Mouse (Mus musculus): ENCODE measurements around the gene Plcb2.
A peak's percentile ranks its signal among the peaks of the same experiment; 100 is the strongest.

Gene Plcb2

DNA sequence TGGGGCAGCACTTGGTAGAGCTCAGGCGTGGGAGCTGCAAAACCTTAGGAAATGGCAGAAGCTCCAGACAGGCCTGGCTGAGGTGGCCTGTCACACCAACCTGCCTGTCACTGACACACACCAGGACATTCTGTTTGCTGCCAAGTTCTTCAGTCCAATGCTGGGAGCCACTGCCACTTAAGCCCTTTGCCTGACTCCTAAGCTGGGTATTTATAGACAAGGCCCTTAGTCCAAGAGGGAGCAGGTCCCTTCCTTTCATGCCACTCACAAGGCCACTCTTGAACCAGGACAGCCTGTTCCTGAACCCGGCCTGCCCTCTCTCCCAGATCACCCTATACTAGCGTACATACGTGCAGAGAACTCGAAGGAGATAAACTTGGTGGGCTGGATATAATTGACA is 11.6 kb downstream of the Plcb2 start:
- no peak for DNase-seq (ENCODE audit: low spot score in 2 of 2)

DNA sequence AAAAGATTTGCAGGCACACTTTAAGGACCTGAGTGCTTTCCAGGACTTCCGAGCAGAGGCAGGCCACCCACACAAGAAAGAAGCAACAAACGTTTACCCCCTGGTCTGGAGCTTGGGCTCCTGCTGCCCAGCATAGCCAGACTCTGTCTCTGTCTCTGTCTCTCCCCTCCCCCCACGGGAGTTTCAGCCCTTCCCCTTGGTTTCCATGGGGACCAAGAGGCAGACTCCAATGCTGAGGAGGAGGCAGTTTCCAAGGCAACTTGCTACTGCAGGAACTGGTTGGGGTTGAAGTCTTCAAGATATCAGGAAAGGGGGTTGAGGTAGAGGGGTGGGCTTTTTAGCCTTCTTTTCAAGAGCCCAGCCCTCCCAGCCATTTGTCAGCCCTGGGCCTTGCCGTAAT is 14.0 kb downstream of the Plcb2 start:
- peak in 1 of 2 experiments; percentile 75 for DNase-seq (ENCODE audit: low spot score in 2 of 2)

DNA sequence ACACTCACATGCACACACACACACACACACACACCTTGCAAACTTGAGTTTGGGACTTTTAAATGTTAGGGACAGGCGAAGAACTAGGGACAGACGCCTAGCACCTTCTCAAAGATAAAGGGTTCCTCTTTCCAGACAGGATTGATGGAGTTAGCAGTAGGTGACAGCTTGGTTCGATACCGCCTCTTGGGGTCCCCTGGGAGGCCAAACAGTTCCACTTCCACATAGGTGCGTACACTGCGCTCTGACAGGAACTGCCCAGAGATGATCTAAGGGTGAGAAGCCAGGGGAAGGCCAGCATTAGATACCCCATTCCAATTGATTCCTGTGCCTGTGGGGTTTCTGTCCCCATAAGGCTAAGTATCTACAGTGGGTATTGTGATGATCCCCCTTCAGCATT is 14.6 kb downstream of the Plcb2 start:
- DNase-seq (ENCODE audit: low spot score in 2 of 2), result no peak

DNA sequence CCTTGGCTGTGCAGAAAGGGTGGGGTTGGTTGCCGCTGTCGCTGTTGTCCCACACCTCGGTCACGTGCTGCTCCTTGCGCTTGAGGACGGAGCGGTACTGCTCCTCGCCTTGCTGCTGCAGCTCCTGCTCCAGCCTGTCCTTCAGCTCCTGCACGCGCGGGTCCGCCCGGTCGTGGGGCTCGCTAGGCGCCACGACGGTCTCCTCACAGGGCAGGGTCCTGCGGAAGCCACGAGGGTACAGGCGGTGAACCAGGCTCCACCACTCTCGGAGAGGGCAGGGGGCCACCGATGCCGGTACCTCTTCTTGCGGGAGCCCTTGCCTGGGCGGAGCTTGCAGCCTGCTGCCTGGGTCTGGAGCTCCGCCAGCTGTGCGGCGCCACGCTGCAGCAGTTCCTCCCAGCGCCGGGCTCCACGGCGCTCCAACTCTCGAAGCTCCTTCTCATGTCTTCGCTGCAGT is 17.2 kb downstream of the Plcb2 start:
- no peak for DNase-seq (ENCODE audit: low spot score in 2 of 2)

DNA sequence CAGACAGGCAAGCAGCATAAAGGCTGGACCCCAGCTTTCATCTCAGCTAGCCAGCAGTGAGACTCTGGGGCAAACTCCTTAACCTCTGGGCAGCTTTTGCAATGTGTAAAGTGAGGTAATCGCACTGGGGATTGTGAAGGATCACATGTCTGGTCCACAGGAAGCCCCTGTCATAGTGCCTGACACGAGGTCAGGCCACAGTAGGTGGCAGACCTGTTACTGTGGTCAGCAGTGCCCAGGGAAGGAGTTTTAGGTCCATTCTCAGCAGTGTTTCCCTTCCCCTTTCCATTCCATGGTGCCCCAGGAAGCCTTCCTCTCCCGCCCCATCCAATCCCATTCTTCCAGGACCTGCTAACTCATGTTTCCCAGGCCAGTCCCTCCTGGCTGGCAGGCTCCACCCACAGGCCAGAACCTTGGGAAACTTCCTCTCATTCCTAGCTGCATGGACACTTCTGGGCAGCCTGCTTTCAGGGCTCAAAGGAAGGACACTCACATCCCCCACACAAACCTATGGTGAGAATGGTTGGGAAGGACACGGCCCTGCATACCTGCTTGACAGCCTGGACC is 18.5 kb downstream of the Plcb2 start:
- no peak for DNase-seq (ENCODE audit: low spot score in 2 of 2)

DNA sequence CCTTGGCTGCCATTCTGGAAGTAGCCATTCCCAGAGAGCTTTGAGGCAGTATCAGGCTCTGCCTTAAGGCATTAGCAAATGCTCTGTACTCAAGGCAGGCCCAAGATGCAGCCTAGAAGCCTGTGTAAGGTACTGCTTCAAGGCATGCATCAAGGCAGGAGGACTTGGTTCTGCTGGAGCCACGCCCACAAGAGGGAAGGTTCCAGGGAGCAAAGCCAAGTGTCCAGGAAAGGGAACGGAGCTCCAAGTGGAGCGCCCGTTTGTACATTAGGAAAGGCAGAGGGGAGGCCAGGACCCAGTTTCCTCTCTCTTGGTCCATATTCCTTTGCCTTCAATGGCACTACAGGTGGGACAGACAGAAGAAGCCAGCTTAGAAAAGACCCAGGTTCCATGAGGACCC is 19.8 kb downstream of the Plcb2 start:
- no peak for DNase-seq (ENCODE audit: low spot score in 2 of 2)

DNA sequence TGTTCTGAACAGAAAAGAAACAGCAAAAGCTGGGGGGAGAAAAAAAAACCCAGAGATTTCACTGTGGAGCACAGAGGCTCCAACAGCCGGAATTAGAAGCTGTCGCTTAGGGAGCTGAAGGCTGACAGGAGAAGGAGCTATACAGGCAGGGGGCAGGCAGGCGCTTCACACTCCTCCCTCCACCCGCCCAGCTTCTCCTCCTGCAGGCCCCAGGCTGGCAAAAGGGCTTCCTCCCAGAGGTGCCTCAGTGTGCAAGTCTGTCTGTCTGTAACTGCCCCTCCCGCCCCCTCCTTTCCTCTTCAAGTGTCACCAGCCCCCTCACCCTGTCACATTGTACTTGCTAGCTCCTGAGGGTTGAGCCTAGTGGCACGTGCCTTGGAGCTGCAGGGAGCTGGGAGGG is 21.8 kb downstream of the Plcb2 start:
- peak in 1 of 2 experiments; percentile 68 for DNase-seq (ENCODE audit: low spot score in 2 of 2)

DNA sequence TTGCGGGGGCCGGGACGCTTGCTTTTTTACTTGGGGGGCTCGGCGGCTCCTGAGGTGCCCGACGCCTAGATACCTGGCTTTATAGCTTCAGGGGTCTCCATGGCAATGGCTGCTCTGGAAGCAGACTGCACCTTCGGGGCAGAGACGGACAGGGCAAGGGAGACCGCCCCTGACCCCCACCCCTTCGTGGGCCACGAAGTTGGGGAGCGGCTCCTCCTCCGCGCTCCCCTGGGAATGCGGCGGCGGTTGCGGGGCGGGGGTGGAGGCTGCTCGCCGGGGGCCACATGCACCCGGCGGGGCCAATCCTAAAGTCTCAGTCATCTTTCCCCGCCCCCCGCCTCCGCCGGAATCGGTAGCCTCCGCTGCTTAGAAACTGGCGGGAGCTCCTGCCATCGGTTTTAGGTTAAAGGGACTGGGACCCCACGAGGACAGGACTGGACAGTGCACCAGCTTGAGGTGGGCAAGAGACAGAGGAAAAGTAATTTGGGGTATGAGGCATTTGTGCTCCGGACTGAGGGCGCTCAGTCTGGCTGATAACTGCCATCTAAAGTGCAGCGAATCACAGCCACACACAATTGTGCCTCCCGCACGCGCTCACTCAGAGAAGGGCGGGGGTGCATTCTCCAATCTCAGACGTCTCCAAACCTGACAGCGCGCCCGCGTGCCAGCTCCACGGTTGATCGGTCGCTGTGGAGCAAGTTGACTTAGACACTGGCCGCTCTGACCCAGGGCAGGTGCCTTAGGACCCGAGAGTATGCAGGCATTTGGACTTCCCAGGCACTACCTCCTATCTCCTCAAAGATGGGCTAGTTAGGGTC is 24.1 kb downstream of the Plcb2 start, which contains the start of gene Ankrd63:
Gene Ankrd63 (minus strand): TSS at position 51 of the 818 bp plus-strand sequence.
- DNase-seq (ENCODE audit: low spot score in 2 of 2), result no peak

DNA sequence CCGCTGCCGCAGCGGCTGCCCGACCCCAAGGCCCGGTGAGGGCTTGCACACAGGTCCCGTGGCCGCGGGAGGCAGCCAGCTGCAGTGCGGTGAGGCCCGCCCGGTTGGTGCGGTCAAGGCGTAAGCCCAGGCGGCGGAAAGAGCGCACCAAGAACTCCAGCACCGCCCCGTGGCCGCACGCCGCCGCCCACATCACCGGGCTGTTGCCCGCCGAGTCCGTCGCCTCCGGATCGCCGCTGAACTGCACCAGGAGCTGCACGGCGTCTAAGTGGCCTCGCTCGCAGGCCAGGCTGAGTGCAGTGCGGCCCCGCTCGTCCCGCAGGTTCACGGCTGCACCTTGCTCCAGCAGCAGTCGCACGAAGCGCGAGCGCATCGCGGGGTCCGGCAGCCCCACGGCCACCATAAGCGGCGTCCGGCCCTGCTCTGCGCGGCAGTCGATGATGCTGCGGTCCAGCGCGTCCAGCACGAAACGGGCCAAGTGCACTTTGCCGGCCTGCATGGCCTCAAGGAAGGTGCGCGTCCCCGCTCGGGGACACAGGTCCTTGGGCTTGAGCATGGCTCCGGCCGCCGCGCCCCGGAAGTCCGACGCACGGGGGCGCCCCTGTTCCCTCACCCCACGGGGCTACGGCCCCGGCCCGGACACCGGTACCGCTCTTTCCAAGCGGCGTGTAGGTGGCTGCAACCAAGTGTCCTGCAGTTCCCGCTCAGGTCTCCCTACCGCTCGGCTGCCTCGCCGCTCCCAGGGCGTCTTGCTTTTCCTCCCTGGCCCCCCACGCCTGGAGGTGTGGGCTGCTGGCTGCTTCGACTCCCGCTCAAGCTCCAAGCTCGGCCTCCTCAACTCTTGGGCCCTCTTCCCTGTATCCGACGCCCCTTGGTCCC is 25.1 kb downstream of the Plcb2 start:
- no peak for DNase-seq (ENCODE audit: low spot score in 2 of 2)

DNA sequence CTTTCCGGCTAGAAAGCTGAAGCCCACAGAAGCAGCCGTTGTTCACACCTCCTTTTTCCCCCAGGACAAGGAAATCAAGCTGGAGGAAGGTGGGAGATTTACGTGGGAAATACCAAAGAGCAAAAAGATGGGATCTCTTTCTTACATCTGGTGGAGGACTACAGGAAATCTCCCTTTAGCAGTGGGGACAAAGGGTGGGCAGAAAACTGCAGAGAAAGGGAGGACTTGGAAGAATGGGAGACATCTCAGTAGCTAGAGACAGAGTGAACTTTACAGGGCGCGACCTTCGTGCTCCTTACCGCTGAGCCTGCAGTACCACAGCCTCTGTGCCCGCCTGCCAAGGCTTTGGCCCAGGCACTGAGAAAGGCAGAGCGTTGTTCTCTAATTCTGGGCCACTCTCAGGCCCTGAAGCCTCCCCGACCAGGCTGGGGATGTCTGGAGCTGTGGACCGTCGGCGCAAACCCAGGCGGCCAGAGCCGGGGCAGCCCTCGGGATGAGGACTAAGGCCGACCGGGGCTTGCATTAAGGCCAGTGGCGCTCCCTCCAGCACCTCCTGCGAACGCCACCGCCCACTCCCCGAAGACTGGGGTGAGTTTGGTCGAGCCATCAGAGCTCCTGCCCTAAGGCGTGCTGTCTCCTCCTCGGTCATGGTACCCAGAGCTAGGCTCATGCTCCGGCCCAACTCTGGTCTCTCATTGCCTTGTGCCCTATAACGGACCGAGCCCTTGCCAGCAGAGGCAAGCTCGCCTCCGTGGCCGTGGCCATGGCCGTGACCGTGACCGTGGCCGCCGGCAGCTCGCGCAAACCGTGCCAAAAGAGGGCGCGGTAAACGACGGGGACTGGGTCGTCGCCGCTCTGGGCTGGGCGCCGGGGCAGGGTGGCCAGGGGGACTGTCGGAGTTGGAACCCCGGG is 26.0 kb downstream of the Plcb2 start:
- DNase-seq (ENCODE audit: low spot score in 2 of 2), result no peak

DNA sequence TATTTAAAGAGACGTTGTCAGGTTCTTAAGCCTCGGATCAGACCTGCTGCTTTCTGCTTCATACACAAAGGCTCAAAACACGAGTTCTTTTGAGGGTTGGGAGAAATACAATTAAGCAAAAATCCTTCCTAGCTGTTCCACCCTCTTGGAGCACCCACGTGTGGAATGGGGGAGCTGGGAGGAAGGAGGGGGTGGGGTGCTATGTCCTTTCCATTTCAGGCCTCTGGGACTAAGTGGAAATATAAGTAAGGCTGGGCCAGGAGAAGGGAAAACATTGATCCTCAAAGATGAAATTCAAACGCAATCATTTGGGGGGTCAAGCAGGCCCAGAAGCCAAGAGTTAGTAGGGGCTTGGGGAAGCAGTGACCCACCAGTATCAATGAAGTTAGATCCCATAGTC is 27.1 kb downstream of the Plcb2 start:
- no peak for DNase-seq (ENCODE audit: low spot score in 2 of 2)

DNA sequence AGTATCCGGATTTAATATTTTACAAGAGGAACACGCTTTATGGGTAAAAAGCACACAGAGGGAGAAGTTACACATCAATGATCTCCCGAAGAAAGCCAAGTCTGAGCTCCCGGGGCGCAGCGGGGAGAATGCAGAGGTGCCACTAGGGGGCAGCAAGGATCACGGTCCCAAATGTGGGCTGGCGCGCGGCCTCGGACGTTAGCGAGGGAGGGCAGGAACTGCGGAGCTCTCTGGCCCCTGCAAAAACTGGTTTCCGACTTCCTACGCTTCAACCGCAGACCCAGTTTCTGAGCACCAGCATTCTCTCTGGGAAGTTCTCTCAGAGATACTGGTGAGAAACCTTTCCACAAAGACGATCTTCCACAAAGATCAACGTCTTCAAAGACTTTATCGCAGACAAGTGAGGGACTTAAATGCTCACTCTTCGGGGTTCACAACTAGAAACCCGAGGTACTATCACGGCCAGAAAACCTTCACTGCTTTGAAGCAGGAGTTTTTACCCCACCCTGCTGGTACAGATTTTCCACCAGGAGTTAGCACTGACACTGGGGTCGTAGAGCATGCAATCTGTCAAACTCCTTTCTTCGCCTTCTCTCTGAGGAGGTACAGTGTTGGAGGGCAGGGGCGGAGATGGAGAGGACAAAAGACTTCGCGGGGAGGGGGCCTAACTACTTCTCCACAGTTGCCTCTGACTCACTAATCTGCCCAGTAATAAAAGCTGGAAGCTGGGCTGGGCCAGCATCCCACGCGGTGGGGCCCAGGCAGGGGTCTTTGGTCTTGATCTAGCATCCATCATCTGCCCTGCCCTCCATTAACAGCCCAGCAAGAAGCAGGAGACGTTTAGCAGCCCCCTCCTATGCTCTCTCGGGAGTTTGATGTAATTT is 27.8 kb downstream of the Plcb2 start:
- DNase-seq (ENCODE audit: low spot score in 2 of 2), result peak in 1 of 2 experiments; percentile 78

DNA sequence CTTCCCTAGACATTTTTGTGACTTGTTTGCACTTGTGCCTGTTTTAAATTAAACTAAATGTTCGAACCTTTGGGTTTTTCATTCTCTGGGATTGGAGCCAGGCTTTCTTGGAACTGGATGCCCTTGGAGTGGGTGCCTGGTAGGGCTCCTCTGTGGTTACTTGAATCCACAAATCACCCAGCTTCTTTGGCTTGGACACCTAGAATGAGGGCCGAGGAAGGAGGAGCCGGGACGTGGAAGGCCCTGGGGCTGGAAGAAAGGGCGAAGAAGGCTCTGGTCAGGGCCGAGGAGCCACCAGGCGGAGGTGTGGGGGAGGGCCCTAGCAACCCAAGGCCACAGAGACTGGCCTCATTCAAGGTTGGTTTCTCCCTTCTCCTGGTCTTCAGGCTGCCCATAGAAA is 30.3 kb downstream of the Plcb2 start:
- DNase-seq (ENCODE audit: low spot score in 2 of 2), result no peak

DNA sequence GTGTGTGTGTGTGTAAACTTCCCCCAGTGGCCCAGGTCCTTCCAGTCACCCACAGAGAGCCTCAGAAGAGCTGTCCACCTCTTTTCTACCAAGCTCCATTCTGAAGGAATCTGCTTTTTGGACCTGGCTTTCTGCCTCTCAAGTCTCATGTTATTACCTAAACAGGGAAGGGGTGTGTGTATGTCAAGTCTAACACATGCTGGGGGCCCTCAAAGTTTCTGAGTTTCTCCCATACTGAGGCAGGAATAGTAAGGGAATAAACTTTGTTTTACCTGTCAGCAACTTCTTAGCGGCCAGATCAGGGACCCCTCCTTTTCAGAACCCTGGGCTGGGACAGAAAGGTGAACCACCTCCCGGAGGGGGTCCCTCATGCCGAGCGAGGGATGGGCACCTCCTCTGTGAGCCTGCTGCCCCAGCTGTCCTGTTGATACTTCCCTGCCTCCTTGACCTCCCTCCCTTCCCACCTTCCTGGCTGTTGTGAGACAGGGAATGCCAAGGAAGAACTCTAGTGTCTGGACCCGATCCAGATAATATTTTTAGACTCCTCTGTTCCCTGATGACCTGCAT is 30.8 kb downstream of the Plcb2 start:
- DNase-seq (ENCODE audit: low spot score in 2 of 2), result no peak

DNA sequence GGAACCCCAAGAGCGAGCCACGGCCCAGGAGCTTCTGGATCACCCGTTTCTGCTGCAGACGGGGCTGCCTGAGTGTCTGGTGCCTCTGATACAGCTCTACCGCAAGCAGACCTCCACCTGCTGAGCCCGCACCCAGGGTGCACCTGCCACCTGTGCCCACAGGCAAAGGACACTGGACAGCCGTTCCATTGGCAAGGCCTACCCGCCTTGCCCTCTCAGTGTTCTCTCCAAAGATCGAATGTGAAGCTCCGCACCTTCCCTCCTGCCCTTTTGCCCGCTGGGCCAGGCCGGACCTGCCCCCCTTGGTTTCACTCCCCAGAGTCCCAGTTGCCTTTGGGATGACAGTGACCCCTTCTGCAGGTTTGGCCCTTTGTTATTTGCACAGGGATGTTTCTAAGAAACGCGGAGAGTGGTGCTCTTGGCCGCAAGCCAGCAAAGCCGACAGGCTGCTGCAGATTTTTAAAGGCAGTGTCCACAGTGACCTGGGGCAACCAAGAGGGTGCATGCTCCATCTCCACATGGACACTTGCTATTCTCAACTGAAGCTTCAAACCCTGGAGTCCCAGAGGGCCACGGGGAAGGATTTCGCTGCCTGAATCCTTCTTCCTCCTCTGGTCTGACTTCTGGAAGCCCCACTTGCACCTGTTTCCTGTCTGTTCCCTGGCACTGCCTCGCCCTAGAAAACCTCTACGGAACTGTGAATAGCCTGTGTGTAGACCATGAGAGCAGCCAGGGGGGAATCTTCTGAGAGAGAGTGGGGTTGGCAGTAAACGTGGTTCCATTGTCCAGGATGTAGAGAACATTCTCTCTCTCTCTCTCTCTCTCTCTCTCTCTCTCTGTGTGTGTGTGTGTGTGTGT is 31.6 kb downstream of the Plcb2 start:
- DNase-seq (ENCODE audit: low spot score in 2 of 2), result no peak

DNA sequence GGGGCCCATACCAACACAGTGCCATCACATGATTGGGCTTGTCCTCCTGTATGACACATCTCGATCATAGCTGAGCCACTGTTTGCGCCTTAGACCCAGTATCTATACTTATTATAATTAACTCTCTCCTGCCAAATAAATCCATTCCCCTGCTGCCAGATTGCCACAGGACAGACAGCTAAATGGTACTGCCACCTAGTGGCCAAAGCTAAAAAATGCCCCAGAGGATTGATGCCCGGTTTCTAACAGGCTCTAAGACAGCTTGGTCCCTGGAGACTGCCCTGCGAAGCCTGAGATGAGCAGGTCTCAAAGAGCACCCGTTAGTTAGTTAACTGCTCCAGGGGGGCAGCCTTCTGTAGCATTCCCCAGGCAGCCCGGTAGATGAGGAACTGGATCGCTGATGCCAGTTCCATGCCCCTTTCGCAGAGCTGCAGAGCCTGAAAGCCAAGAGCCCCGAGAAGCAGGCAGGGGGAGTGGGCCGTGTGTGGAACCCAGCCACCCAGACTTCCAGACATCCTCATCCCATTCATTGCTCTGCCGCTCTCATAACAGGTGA is 32.5 kb downstream of the Plcb2 start:
- DNase-seq (ENCODE audit: low spot score in 2 of 2), result peak in 1 of 2 experiments; percentile 72

DNA sequence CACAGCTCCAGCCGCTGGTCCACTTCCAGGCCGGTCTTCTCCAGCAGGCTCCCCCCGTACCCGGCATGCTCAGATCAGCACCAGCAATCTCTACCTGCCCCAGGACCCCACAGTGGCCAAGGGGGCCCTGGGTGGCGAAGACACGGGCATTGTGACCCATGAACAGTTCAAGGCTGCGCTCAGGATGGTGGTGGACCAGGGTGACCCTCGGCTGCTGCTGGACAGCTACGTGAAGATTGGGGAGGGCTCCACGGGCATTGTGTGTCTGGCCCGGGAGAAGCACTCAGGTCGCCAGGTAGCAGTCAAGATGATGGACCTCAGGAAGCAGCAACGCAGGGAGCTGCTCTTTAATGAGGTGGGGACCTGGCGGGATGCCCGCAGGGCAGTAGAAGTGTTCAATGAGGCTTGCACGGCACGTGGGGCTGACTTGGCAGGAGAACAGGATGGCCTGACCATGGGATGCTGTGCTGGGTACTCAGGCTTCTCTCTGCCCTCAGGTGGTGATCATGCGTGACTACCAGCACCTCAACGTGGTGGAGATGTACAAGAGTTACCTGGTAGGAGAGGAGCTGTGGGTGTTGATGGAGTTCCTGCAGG is 34.8 kb downstream of the Plcb2 start:
- DNase-seq (ENCODE audit: low spot score in 2 of 2), result no peak

DNA sequence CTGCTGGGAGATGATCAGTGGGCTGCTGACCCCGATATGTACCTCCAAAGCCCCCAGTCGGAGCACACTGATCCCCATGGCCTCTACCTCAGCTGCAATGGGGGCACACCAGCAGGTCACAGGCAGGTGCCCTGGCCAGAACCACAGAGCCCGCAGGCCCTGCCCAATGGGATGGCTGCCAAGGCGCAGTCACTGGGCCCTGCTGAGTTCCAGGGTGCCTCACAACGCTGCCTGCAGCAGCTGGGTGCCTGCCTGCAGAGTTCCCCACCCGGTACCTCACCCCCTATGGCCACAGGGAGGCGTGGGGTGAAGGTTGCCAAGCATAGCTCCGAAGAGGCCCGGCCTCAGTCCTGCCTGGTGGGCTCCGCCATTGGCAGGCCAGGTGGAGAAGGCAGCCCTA is 38.4 kb downstream of the Plcb2 start:
- DNase-seq (ENCODE audit: low spot score in 2 of 2), result no peak

Measured in left cerebral cortex, adult 9 months (tissue).